Comparison of ENCODE assay signal across 8 mouse cellular contexts in the genomic region with DNA sequence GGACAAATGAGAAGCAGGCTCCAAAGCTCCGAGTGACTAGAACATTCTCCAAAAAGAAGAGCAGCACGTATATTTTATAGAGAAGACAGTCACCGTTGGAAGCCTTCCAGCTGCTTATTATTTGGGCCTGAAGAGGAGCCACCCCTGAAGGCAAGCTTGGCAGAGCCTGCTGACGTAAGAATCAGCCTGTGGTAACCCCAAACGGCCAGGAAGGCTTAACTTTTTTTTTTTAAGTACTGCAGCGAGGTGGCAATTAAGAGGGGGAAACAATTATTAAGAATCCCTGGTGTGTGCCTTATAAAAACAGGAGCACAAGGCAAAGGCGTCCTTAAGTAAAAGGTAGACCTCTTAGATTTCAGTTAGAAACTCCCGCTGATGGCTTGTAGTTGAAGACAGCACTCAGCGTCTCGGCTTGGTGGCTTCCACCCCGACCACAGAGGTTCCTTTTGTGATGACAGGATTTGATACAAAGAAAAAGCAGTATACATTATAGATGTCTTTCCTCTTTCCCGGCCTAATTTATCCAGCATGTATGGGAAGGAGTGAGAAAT. TPM values are rescaled to one million over a fixed set of nuclear protein-coding genes. Genes with fewer than 3 reads are reported as not detected.
DNase-seq lines count a peak whose midpoint lies in the region; ATAC-seq and TF ChIP-seq lines count a peak whose summit lies in the region.

No protein-coding gene starts in this region.

- TF ChIP-seq CTCF in gastrocnemius, adult 2 months (IDR thresholded peaks at IDR 0.05), result no peak
- TF ChIP-seq CTCF in intestine, postnatal 0 days (IDR thresholded peaks at IDR 0.05; ENCODE audit: low read depth), result no peak

- peak overlapping the region; percentile 91 for H3K4me3 ChIP-seq in gastrocnemius, adult 2 months
- peak overlapping the region; percentile 64 for H3K4me3 ChIP-seq in forebrain, embryonic 11.5 days (ENCODE audit: low read depth, low read length)
- peak overlapping the region; percentile 69 for H3K4me3 ChIP-seq in intestine, postnatal 0 days (ENCODE audit: low read depth, low read length)
- peak overlapping the region; percentile 92 for H3K4me3 ChIP-seq in megakaryocyte, embryonic 14.5 days (replicated peaks)

- peaks cover 11% of the 10 kb centered on the region; the same call in 1 of the 2 replicates for H3K4me1 ChIP-seq in forebrain, embryonic 11.5 days (replicated peaks; ENCODE audit: control insufficient read depth, insufficient read depth, low read length)
- H3K4me1 ChIP-seq in intestine, postnatal 0 days (replicated peaks; ENCODE audit: control insufficient read depth, insufficient read depth, low read length), result 0 out of 2 replicates have a peak, but pooled peaks cover 3% of the 10 kb centered on the region
- peaks cover 33% of the 10 kb centered on the region for H3K4me1 ChIP-seq in megakaryocyte, embryonic 14.5 days

- H3K27me3 ChIP-seq in forebrain, embryonic 11.5 days (ENCODE audit: control insufficient read depth, insufficient read depth, low read length), result no peaks in the 10 kb centered on the region
- no peaks in the 10 kb centered on the region for H3K27me3 ChIP-seq in intestine, postnatal 0 days (replicated peaks; ENCODE audit: control insufficient read depth, insufficient read depth, low read length)
- H3K27me3 ChIP-seq in megakaryocyte, embryonic 14.5 days (replicated peaks), result no peaks in the 10 kb centered on the region

- H3K9me3 ChIP-seq in forebrain, embryonic 11.5 days (ENCODE audit: control insufficient read depth, low read length), result no peaks in the 10 kb centered on the region
- no peaks in the 10 kb centered on the region for H3K9me3 ChIP-seq in intestine, postnatal 0 days (ENCODE audit: control insufficient read depth)
- H3K9me3 ChIP-seq in megakaryocyte, embryonic 14.5 days, result no peaks in the 10 kb centered on the region

- peak overlapping the region; percentile 76 for H3K9ac ChIP-seq in forebrain, embryonic 11.5 days (ENCODE audit: low read length)
- peak overlapping the region; percentile 76; the same call in 1 of the 2 replicates for H3K9ac ChIP-seq in intestine, postnatal 0 days (ENCODE audit: low read depth, low read length)

- peak overlapping the region; percentile 97 for H3K27ac ChIP-seq in gastrocnemius, adult 2 months
- H3K27ac ChIP-seq in forebrain, embryonic 11.5 days (ENCODE audit: low read depth, low read length), result no peak overlapping the region
- H3K27ac ChIP-seq in intestine, postnatal 0 days (ENCODE audit: low read depth, low read length), result no peak overlapping the region

- 3% methylated on average over 12 of the region's 12 CpGs for WGBS in forebrain, embryonic 11.5 days
- WGBS in intestine, postnatal 0 days, result 22% methylated on average over 12 of the region's 12 CpGs

- DNase-seq in gastrocnemius, adult 2 months, result no peak
- DNase-seq in gastrocnemius, postnatal 10 days, result no peak
- peak; percentile 65 for DNase-seq in adipocyte (ENCODE audit: low spot score)
- peak; percentile 54 for DNase-seq in forebrain, embryonic 11.5 days (ENCODE audit: low spot score)
- peak; percentile 47 for DNase-seq in thymus, postnatal 14 days
- no peak for DNase-seq in ovary, postnatal 10 days (ENCODE audit: low spot score)

- H3K36me3 ChIP-seq in forebrain, embryonic 11.5 days (ENCODE audit: control insufficient read depth, insufficient read depth, low read length), result no peaks in the 10 kb centered on the region
- no peaks in the 10 kb centered on the region for H3K36me3 ChIP-seq in intestine, postnatal 0 days (ENCODE audit: control insufficient read depth, insufficient read depth)
- no peaks in the 10 kb centered on the region for H3K36me3 ChIP-seq in megakaryocyte, embryonic 14.5 days (replicated peaks; ENCODE audit: low read length)

- peak overlapping the region; percentile 83 for H3K4me2 ChIP-seq in forebrain, embryonic 11.5 days (ENCODE audit: low read depth, low read length, severe bottlenecking)
- H3K4me2 ChIP-seq in intestine, postnatal 0 days (replicated peaks; ENCODE audit: low read depth), result peak overlapping the region; percentile 92

- intact Hi-C loops in gastrocnemius, adult 2 months (cut with DNase I), result loop anchor here (2.0 to 5.0 kb wide), 3 partner anchors 45 to 61 kb away; no protein-coding TSS in a partner anchor

- no peak for ATAC-seq in forebrain, embryonic 11.5 days (replicated peaks; ENCODE audit: low FRiP score)
- no peak for ATAC-seq in intestine, postnatal 0 days

RNA-seq across cellular contexts. Expression of gene Rell1, which starts 1.0 kb away (rescaled TPM):
- total RNA-seq in gastrocnemius, adult 2 months (2021), result 10 to 100 TPM in 1 of 2 experiments, 1 to 10 TPM in 1; 8.0 to 12.5 TPM
- total RNA-seq in gastrocnemius, postnatal 10 days (2021), result 10 to 100 TPM; 16.0 to 16.3 TPM
- 12.2 and 13.3 TPM in 2 replicates for polyA plus RNA-seq in forebrain, embryonic 11.5 days (2014; fragmentation: Nextera tagmentation; extraction: Ambion mirVana)
- polyA plus RNA-seq in intestine, postnatal 0 days (2015; fragmentation: Nextera tagmentation; extraction: Ambion mirVana), result 11.2 and 11.5 TPM in 2 replicates
- polyA plus RNA-seq in megakaryocyte, embryonic 14.5 days (2012; ENCODE audit: insufficient read depth, low replicate concordance), result 1.2 and 3.1 TPM in 2 replicates

Comparison
In these comparisons a context has a peak if more than half of its experiments do, and no peak if none do; other contexts are left out.
1. DNase-seq: peak in adipocyte (single experiment), forebrain, embryonic 11.5 days (single experiment) and thymus, postnatal 14 days (single experiment); none in gastrocnemius, adult 2 months (single experiment), gastrocnemius, postnatal 10 days (single experiment) and ovary, postnatal 10 days (single experiment).
2. Peak in every context shown above with its lines, with median percentiles within 50 percentile points of each other: H3K4me3 ChIP-seq.